Mouse (Mus musculus) left cerebral cortex, postnatal 25 days (tissue): ENCODE results near the gene Pitpnc1. TPM values are rescaled to one million over a fixed set of nuclear protein-coding genes. Genes with fewer than 3 reads are reported as not detected.

Experiments used
- DNase-seq, 2 experiments: peaks; one replicate each; pipeline ENCODE4 v3.0.0; 2022; ENCODE audit warnings: low spot score in 2 of 2, mixed read lengths in 1 of 2
- intact Hi-C: fragments of 180-260 bp; cut with DNase I; formaldehyde crosslinking; loops from one replicate; pipeline ENCODE4 v1.15.1; 2025
- total RNA-seq, 2 experiments: library from RNA; stranded (reverse); gene quantifications; 2 replicates each; pipeline ENCODE4 v1.2.3; 2021

Gene Pitpnc1
- total RNA-seq, 2 experiments from 2014 or later: 50.8 to 51.2 TPM

GRCm38 (mm10) chr11:107315475-107315874 is 155.0 kb downstream of the Pitpnc1 start:
- intact Hi-C loops: no loop called here

DNA sequence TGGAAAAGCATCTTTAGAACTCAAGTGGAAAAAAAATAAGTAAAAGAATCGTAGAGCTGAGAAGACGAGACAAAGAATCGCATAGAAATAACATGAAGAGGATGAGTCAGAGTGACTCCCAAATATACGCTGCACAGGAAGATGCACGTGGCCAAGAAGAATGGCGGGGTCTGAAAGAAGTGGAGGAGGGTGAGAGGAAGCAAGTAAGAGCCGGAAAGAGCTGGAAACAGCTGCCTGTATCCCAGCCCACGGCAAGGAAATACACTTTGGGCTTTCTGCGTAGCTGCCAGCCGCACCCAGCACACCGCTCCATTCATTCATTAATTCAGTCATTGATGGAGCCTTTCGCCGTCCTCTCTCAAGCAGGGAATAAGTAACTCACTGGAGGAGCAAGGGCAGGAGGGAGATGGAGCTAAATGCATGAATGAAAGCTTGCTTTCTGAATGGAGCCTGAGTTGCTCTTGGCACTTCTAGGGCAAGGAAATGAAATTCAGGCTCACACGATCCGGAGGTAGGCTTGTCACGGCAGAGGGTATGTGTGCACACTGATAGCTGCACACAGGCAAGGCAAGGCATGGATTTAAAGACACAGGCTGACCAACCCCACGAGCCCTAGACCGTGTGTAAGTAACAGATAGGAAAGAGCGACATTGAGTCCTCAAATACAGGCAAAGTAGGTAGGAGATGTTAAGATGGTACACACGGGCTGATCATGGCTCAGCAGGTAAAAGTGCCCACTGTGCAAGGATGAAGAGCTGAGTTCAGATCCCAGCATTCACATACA is 160.0 kb downstream of the Pitpnc1 start:
- intact Hi-C loops: no loop called here
- peak; percentile 50 to 86 for DNase-seq

More at GRCm38 (mm10) chr11:107315475-107315874, 155.0 kb downstream of the Pitpnc1 start:
- no peak for DNase-seq

DNA sequence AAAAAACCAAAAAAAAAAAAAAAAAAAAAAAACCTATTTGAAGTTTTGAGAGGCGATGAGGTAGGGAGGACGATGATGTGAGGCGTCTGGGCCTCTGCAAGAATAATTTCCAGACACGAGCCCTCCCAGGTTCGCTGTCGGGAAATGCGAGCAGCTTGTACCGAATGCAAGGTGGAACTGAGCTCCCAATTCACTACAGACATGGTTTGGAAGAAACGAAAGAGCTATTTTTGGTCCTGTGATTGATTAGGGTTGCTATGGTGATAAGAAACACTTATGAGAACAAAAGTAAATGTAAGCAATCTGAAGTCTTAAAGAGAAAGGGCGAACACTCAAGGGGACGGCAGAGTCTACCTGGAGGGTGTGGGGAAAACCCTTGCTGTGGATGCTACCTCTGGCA is 164.3 kb downstream of the Pitpnc1 start:
- intact Hi-C loops: no loop called here

GRCm38 (mm10) chr11:107302141-107302540 is 168.4 kb downstream of the Pitpnc1 start:
- intact Hi-C loops: no loop called here
- peak in 1 of 2 experiments; percentile 63 for DNase-seq

More for the DNA sequence above, 164.3 kb downstream of the Pitpnc1 start:
- no peak for DNase-seq

- intact Hi-C loops: no loop called here
Measured at GRCm38 (mm10) chr11:107300235-107300634, 170.3 kb downstream of the Pitpnc1 start.

DNA sequence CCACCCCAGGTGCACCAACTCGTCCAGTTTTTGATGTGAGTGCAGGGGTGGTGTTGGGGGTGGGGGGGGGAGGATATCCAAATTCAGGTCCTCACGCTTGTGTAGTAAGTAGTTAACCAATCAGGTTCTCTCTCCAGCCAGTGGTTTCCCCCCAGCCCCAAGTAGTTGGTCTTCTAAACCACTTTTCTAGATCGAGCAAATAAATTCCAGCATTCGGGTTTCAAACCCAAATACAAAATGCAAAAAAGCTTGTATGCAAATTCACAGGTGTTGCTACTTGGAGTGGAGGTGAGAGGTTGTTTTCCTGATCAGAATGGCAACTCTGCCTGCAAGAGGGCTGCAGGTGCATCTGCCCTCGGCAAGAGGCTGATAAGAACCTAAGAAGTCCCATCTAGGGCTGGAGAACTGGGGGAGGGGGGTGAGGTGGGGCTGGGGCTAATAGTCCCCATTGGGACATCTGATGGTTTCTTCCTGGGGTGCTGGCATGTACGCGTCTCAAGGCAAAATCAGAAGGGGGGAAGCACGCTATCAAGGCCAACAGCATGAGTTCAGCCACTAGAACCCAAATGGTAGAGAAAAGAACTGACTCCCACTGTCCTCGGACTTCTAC is 170.9 kb downstream of the Pitpnc1 start:
- DNase-seq: no peak
- intact Hi-C loops: no loop called here

More at GRCm38 (mm10) chr11:107300235-107300634, 170.3 kb downstream of the Pitpnc1 start:
- DNase-seq: no peak

DNA sequence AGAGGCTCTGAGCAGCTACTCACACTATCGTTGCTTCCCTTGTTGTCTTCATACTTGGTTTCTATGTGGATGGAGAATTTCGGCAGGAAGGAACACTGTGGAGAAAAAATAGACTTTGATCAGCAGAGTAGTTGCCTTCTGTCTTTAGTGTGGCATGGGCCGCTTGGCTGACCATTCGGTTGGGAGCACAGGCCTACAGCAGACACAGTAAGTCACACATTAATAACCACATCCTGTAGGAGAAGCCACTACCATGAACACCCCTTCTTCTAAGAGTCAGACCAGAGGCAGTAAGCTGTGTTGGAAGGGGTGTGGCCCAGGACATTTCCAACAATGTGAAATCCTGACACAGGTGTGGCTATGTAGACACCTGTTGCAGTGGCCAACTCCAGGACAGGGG is 174.3 kb downstream of the Pitpnc1 start:
- intact Hi-C loops: no loop called here

GRCm38 (mm10) chr11:107292036-107292435 is 178.5 kb downstream of the Pitpnc1 start:
- no peak for DNase-seq
- intact Hi-C loops: no loop called here

More for the DNA sequence above, 174.3 kb downstream of the Pitpnc1 start:
- no peak for DNase-seq

- intact Hi-C loops: no loop called here
- DNase-seq: no peak
Measured at GRCm38 (mm10) chr11:107288186-107288563, 182.3 kb downstream of the Pitpnc1 start.

DNA sequence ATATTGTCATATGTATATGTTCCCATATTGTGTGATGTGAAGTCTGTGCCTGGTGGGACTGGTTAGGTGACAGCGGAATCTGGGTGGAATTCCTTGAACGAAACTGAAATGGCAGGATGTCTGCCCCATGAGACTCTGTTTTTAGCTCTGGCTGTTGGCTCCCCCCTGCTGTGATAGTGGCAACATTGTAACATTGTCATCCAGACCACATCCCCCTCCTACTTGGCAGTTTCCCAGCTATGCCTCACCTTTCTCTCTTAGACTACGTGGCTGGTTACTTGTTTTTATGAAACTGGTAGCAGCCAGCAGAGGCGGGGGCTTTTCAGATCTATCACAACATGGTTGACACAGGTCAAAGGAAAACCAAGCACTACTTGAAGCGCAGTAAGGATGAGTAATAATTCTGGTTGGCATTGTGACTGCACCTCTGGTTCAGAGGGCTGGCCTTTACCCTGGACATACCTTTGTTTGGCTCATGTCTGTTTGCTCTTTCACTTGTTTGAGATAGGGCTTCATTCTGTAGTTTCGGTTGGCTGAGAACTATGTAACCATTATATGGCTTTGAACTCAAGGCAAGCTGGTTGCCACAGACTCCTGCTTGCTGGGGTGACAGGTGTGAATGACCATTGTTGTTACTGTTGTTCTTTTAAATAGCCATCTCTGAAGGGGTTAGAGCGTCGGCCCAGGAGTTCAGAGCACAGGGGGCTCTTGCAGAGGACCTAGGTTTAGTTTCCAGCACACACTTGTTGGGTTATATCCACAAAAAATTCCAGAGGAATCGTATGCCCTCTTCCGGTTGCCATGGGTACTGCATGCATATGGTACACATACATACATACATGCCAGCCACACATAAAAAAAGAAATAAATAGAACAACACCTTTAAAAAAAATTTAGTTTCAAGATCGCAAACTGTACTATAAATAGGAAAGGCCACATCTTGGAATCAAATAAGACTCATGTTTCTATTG is 183.0 kb downstream of the Pitpnc1 start:
- intact Hi-C loops: no loop called here
- no peak for DNase-seq

DNA sequence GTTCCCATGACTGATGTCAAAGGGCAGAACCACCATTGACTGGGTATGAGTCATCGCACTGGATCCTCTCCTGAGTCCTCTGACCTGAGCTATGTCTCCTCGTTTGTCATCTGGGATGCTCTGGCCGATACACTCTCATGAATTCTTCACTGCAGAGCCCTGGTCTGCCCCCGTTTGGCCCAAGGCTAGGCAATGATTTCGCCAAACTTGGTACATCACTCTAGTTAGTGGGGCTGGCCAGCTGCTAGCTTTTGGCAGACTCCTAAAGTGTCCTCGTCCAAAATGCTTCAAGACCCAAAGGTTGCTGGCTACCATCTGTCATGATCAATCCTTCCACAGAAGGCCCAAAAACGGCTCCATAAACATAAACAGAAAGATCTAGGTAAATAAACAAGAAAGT is 184.8 kb downstream of the Pitpnc1 start:
- intact Hi-C loops: no loop called here
- DNase-seq: no peak

DNA sequence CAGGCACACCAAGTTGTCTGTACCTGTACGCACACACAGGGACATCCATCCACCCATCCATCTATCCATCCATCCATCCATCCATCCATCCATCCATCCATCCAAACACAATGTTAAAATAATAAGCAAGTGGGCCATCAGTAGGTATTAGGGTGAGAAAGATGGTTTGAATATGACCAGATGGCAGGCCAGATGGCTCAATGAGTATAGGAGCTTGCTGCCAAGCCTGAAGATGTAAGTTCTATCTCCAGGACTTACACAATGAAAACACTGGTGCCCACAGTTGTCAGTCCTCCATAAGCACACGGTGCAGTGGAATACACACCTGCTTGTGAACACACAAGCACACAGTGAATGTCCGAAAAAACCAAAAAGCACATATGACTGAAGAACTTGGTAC is 186.9 kb downstream of the Pitpnc1 start:
- no peak for DNase-seq

GRCm38 (mm10) chr11:107282481-107282880 is 188.0 kb downstream of the Pitpnc1 start:
- intact Hi-C loops: no loop called here
- DNase-seq: peak; percentile 33 to 83

More for the DNA sequence above, 186.9 kb downstream of the Pitpnc1 start:
- intact Hi-C loops: no loop called here

DNA sequence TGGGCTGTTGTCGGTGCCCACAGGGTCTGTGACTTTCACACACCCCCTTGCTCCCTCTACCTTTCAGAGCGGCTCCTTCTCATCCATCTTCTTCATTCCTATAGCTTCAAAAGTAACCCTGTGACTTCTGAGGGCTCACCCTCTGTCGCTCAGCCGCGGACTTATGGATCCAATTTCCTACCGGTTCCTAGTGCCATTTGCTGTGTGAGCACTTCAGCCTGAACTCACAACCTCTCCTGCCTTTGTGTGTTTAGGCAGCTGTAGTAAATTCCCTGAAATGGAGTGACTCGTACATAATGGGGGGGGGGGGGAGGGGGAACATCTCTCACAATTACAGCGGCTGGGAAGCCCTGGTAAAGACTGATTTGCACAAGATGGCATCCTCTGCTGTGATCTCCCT is 191.2 kb downstream of the Pitpnc1 start:
- DNase-seq: no peak
- intact Hi-C loops: no loop called here

DNA sequence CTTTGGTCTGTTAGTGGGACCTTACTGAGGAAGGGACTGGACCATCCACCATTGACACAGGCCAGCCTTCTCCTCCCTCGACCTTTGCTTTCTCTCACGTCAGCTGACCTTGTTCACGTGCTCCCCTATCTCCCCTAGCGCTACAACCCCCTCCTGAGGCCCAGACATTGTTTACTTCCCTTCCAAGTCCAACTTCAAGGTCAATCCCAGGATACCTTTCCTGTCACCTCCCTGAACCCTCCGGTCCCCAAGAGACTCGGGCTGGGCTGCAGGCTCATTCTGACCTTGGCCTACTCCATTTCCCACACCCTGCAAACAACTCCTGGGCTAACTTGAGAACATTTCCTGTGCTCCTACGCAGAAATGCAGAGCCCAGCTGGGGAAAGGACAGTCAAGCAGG is 193.6 kb downstream of the Pitpnc1 start:
- peak in 1 of 2 experiments; percentile 18 for DNase-seq
- intact Hi-C loops: loop anchor here (1.0 kb wide), 1 partner anchor 193 kb away; the partner anchor contains the start of gene Pitpnc1

DNA sequence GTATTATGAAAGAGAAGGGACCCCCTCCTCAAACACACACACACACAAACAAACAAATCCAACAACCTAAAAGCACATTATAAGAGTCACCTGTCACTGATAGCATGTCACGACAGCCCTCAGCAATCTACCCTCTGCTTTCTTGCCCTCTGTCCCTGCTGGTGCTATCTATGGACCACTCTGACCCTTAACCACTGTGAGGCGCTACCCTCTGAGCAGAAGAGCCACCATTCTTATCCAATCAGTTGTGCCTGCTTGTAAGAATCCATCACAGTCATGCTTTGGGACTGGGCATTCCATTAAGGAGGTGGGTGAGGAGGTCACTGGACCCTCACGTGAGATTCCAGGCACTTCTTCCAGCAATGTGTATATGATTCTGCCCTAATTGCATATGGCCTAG is 194.2 kb downstream of the Pitpnc1 start:
- no peak for DNase-seq
- intact Hi-C loops: loop anchor here (1.0 kb wide), 1 partner anchor 194 kb away; the partner anchor contains the start of gene Pitpnc1

GRCm38 (mm10) chr11:107275902-107276301 is 194.6 kb downstream of the Pitpnc1 start:
- intact Hi-C loops: loop anchor here (1.0 kb wide), 1 partner anchor 194 kb away; the partner anchor contains the start of gene Pitpnc1
- DNase-seq: peak; percentile 20 to 44

DNA sequence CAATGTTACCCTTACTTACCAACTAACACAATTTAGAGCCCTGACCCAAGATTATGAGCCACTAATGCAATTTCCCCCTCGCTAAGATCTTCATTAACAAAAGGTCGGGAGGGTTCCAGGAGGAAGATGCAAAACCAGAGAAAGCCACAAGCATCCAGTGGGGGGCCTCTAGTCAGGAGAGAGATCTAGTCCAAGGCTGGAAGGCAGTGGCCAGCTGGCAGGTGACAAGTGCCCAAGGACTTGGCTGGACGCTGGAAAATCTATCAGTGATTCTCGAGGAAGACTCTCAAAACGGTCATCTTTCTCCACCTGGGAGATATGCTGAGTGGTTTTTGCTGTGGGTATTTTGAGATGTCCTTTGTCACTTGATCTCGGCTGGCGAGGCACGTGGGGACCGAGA is 196.3 kb downstream of the Pitpnc1 start:
- intact Hi-C loops: no loop called here
- DNase-seq: no peak

DNA sequence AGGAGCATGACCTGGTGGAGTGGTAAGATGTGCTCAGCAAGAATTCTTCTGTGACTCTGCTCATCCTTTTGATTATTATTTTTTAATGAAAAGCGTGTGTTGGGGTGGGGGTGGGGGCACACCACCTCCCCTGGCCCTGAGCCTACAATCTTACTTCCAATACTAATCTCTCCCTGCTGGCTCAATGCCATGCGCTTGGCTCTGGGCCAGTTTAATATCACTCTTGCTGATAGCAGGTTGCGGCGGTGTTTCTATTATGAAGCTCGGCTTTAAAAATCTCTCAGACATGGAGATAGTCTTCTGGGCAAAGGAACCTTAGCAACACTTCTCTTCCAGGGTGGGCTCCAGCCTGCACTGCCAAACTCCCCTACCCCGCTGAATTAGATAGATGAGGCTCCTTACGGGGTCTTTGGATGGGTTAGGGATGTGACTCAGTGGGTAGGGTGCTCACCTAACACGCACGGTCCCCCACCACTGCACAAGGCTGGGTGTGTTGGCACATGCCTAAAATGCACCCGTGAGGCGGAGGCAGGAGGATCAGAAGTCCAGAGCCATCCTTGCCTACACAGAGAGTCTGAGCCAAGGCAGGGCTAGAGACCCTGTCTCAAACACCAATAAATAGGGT is 198.0 kb downstream of the Pitpnc1 start:
- intact Hi-C loops: no loop called here
- no peak for DNase-seq
